Mouse (Mus musculus) MEL (cell line): ENCODE measurements around the gene Suclg2. TPM values are rescaled to one million over a fixed set of nuclear protein-coding genes. Genes with fewer than 3 reads are reported as not detected.
A peak's percentile ranks its signal among the peaks of the same experiment; 100 is the strongest.

Experiments used
- DNase-seq: peaks from one replicate; pipeline ENCODE4 v3.0.0; 2011; ENCODE audit warnings: low read depth, low spot score
- H3K27ac ChIP-seq: 2 replicates; pipeline ENCODE4 v1.5.1; 2012; ENCODE audit warnings: low read depth, mild to moderate bottlenecking, control low read depth, low read length, moderate library complexity; ENCODE audit not compliant: control insufficient read depth
- H3K27me3 ChIP-seq, 2 experiments: fragments of 150-350 bp in 1 of 2; sonication (generic) in 1 of 2; 2 replicates each; pipeline ENCODE4 v1.6.1; 2012; ENCODE audit warnings: low read length in 2 of 2, mild to moderate bottlenecking in 2 of 2, improper control_type of control experiment in 1 of 2, moderate library complexity in 1 of 2; ENCODE audit not compliant: insufficient read depth in 2 of 2, control insufficient read depth in 1 of 2
- H3K36me3 ChIP-seq, 2 experiments: 2 replicates each; pipeline ENCODE4 v1.6.1; 2012 to 2014; ENCODE audit warnings: low read length in 2 of 2, improper control_type of control experiment in 1 of 2, inconsistent platforms in 1 of 2, mild to moderate bottlenecking in 1 of 2; ENCODE audit not compliant: insufficient read depth in 2 of 2, control insufficient read depth in 1 of 2
- H3K4me1 ChIP-seq, 2 experiments: fragments of 150-350 bp in 1 of 2; sonication (generic) in 1 of 2; 2 replicates each; pipeline ENCODE4 v1.6.1; 2012; ENCODE audit warnings: low read length in 2 of 2, improper control_type of control experiment in 1 of 2, mild to moderate bottlenecking in 1 of 2; ENCODE audit not compliant: insufficient read depth in 2 of 2, control insufficient read depth in 1 of 2
- H3K4me3 ChIP-seq, 2 experiments: fragments of 150-350 bp in 1 of 2; sonication (generic) in 1 of 2; 2 replicates each; pipeline ENCODE4 v1.5.1; 2012; ENCODE audit warnings: low read depth in 2 of 2, low read length in 2 of 2, mild to moderate bottlenecking in 2 of 2, moderate library complexity in 2 of 2, control low read depth in 1 of 2, improper control_type of control experiment in 1 of 2; ENCODE audit not compliant: control insufficient read depth in 1 of 2, insufficient read depth in 1 of 2
- H3K79me2 ChIP-seq: 2 replicates; pipeline ENCODE4 v1.6.1; 2012; ENCODE audit warnings: mild to moderate bottlenecking, low read length, moderate library complexity; ENCODE audit not compliant: control insufficient read depth, poor library complexity, insufficient read depth
- H3K9ac ChIP-seq: 2 replicates; pipeline ENCODE4 v1.6.1; 2012; ENCODE audit warnings: low read depth, mild to moderate bottlenecking, control low read depth, low read length, moderate library complexity; ENCODE audit not compliant: control insufficient read depth, poor library complexity, severe bottlenecking
- H3K9me3 ChIP-seq: fragments of 150-350 bp; sonication (generic); replicated peaks from 2 replicates; pipeline ENCODE4 v1.6.1; 2012; ENCODE audit warnings: mild to moderate bottlenecking, low read length, improper control_type of control experiment, moderate library complexity; ENCODE audit not compliant: insufficient read depth
- BHLHE40 ChIP-seq: IDR thresholded peaks from 2 replicates; pipeline ENCODE4 v1.6.1; 2012; ENCODE audit warnings: low read depth, mild to moderate bottlenecking, inconsistent platforms, low read length, improper control_type of control experiment, borderline replicate concordance
- CHD1 ChIP-seq: IDR thresholded peaks from 2 replicates; pipeline ENCODE4 v1.6.1; 2012; ENCODE audit warnings: low read depth, mild to moderate bottlenecking, inconsistent platforms, low read length, improper control_type of control experiment
- CTCF ChIP-seq, 3 experiments: IDR thresholded peaks in 2 of 3; conservative IDR thresholded peaks in 1 of 3; 2 replicates each; pipeline ENCODE4 v1.5.1; 2011 to 2012; ENCODE audit warnings: low read length in 3 of 3, low read depth in 2 of 3, mild to moderate bottlenecking in 2 of 3, improper control_type of control experiment in 1 of 3, inconsistent platforms in 1 of 3, mixed read lengths in 1 of 3, moderate library complexity in 1 of 3; ENCODE audit not compliant: control insufficient read depth in 1 of 3, insufficient read depth in 1 of 3, poor library complexity in 1 of 3, severe bottlenecking in 1 of 3
- E2F4 ChIP-seq: IDR thresholded peaks from 2 replicates; pipeline ENCODE4 v1.6.1; 2011; ENCODE audit warnings: low read depth, low read length, improper control_type of control experiment, borderline replicate concordance
- ELF1 ChIP-seq: IDR thresholded peaks from 2 replicates; pipeline ENCODE4 v1.6.1; 2014; ENCODE audit warnings: low read depth, mild to moderate bottlenecking, inconsistent platforms, low read length, improper control_type of control experiment, moderate library complexity
- EP300 ChIP-seq, 2 experiments: IDR thresholded peaks; 2 replicates each; pipeline ENCODE4 v1.6.1; 2011; ENCODE audit warnings: improper control_type of control experiment in 2 of 2, low read length in 2 of 2, low read depth in 1 of 2, mild to moderate bottlenecking in 1 of 2
- ETS1 ChIP-seq: IDR thresholded peaks from 2 replicates; pipeline ENCODE4 v1.6.1; 2012; ENCODE audit warnings: low read depth, mild to moderate bottlenecking, inconsistent platforms, low read length, improper control_type of control experiment, moderate library complexity
- GATA1 ChIP-seq: IDR thresholded peaks from 2 replicates; pipeline ENCODE4 v1.6.1; 2011; ENCODE audit warnings: low read depth, low read length, improper control_type of control experiment
- HCFC1 ChIP-seq: IDR thresholded peaks from 2 replicates; pipeline ENCODE4 v1.6.1; 2012; ENCODE audit warnings: low read depth, mild to moderate bottlenecking, inconsistent platforms, low read length, improper control_type of control experiment, moderate library complexity
- MAFK ChIP-seq: IDR thresholded peaks from 2 replicates; pipeline ENCODE4 v1.6.1; 2011; ENCODE audit warnings: low read depth, mild to moderate bottlenecking, low read length, improper control_type of control experiment, borderline replicate concordance
- MAX ChIP-seq: IDR thresholded peaks from 2 replicates; pipeline ENCODE4 v1.6.1; 2011; ENCODE audit warnings: low read length, improper control_type of control experiment
- MAZ ChIP-seq: IDR thresholded peaks from 2 replicates; pipeline ENCODE4 v1.6.1; 2012; ENCODE audit warnings: low read depth, mild to moderate bottlenecking, inconsistent platforms, low read length, improper control_type of control experiment
- MXI1 ChIP-seq: IDR thresholded peaks from 2 replicates; pipeline ENCODE4 v1.6.1; 2011; ENCODE audit warnings: mild to moderate bottlenecking, low read depth, low read length, improper control_type of control experiment
- MYC ChIP-seq: IDR thresholded peaks from 2 replicates; pipeline ENCODE4 v1.6.1; 2011; ENCODE audit warnings: low read depth, mild to moderate bottlenecking, low read length, improper control_type of control experiment, moderate library complexity
- NELFE ChIP-seq: IDR thresholded peaks from 2 replicates; pipeline ENCODE4 v1.6.1; 2011; ENCODE audit warnings: low read depth, low read length, improper control_type of control experiment
- NRF1 ChIP-seq: IDR thresholded peaks from 2 replicates; pipeline ENCODE4 v1.6.1; 2014; ENCODE audit warnings: low read depth, mild to moderate bottlenecking, inconsistent platforms, low read length, improper control_type of control experiment, moderate library complexity; ENCODE audit not compliant: poor library complexity, insufficient read depth, severe bottlenecking
- POLR2A ChIP-seq, 2 experiments: IDR thresholded peaks; 2 replicates each; pipeline ENCODE4 v1.6.1; 2011 to 2012; ENCODE audit warnings: low read length in 2 of 2, mild to moderate bottlenecking in 2 of 2, control low read depth in 1 of 2, improper control_type of control experiment in 1 of 2, low read depth in 1 of 2, moderate library complexity in 1 of 2; ENCODE audit not compliant: control insufficient read depth in 1 of 2, insufficient read depth in 1 of 2, poor library complexity in 1 of 2
- POLR2AphosphoS2 ChIP-seq: IDR thresholded peaks from 2 replicates; pipeline ENCODE4 v1.6.1; 2011; ENCODE audit warnings: low read length, improper control_type of control experiment
- POLR2AphosphoS5 ChIP-seq: IDR thresholded peaks from 2 replicates; pipeline ENCODE4 v1.6.1; 2012; ENCODE audit warnings: low read depth, borderline replicate concordance, mild to moderate bottlenecking, inconsistent platforms, low read length, moderate library complexity, mixed read lengths
- RAD21 ChIP-seq: IDR thresholded peaks from 2 replicates; pipeline ENCODE4 v1.6.1; 2011; ENCODE audit warnings: mild to moderate bottlenecking, low read depth, low read length, improper control_type of control experiment
- TBP ChIP-seq: IDR thresholded peaks from 2 replicates; pipeline ENCODE4 v1.8.0; 2011; ENCODE audit warnings: low read depth, low read length, improper control_type of control experiment
- TCF12 ChIP-seq: IDR thresholded peaks from 2 replicates; pipeline ENCODE4 v1.6.1; 2014; ENCODE audit warnings: low read depth, mild to moderate bottlenecking, inconsistent platforms, low read length, improper control_type of control experiment, moderate library complexity
- UBTF ChIP-seq: IDR thresholded peaks from 2 replicates; pipeline ENCODE4 v1.6.1; 2012; ENCODE audit warnings: low read depth, mild to moderate bottlenecking, inconsistent platforms, low read length, improper control_type of control experiment, moderate library complexity, borderline replicate concordance; ENCODE audit not compliant: insufficient read depth
- USF1 ChIP-seq: IDR thresholded peaks from 2 replicates; pipeline ENCODE4 v1.6.1; 2014; ENCODE audit warnings: low read depth, mild to moderate bottlenecking, inconsistent platforms, low read length, improper control_type of control experiment, moderate library complexity
- USF2 ChIP-seq, 2 experiments: IDR thresholded peaks; 2 replicates each; pipeline ENCODE4 v1.6.1; 2011 to 2012; ENCODE audit warnings: improper control_type of control experiment in 2 of 2, low read length in 2 of 2, borderline replicate concordance in 1 of 2, inconsistent platforms in 1 of 2, low read depth in 1 of 2, mild to moderate bottlenecking in 1 of 2; ENCODE audit not compliant: insufficient read depth in 1 of 2
- ZKSCAN1 ChIP-seq: IDR thresholded peaks from 2 replicates; pipeline ENCODE4 v1.6.1; 2012; ENCODE audit warnings: low read depth, mild to moderate bottlenecking, inconsistent platforms, low read length, improper control_type of control experiment, moderate library complexity
- ZNF384 ChIP-seq: IDR thresholded peaks from 2 replicates; pipeline ENCODE4 v1.6.1; 2012; ENCODE audit warnings: low read depth, mild to moderate bottlenecking, inconsistent platforms, low read length, improper control_type of control experiment
- polyA plus RNA-seq, 2 experiments: library from polyadenylated mRNA; stranded (reverse) in 1 of 2; unstranded in 1 of 2; fragments of >175 nt in 1 of 2; fragments of >200 nt in 1 of 2; gene quantifications; 2 replicates each; pipeline versions ENCODE4 v1.2.1 to v1.2.4; 2012; ENCODE audit warnings: low replicate concordance in 2 of 2, low read depth in 1 of 2; ENCODE audit not compliant: insufficient read length in 2 of 2, insufficient read depth in 1 of 2, missing spikeins in 1 of 2
- total RNA-seq: library from RNA; depleted of rRNA; stranded (reverse); fragments of 300-350 nt; gene quantifications from 2 replicates; pipeline ENCODE4 v1.2.3, GENCODE M21; 2012; rRNA removed

The Suclg2 gene
- total RNA-seq: 46.5 and 49.1 TPM in 2 replicates
- polyA plus RNA-seq: 10 to 100 TPM in 1 of 2 experiments, not detected in 1; 40.0 TPM

DNA sequence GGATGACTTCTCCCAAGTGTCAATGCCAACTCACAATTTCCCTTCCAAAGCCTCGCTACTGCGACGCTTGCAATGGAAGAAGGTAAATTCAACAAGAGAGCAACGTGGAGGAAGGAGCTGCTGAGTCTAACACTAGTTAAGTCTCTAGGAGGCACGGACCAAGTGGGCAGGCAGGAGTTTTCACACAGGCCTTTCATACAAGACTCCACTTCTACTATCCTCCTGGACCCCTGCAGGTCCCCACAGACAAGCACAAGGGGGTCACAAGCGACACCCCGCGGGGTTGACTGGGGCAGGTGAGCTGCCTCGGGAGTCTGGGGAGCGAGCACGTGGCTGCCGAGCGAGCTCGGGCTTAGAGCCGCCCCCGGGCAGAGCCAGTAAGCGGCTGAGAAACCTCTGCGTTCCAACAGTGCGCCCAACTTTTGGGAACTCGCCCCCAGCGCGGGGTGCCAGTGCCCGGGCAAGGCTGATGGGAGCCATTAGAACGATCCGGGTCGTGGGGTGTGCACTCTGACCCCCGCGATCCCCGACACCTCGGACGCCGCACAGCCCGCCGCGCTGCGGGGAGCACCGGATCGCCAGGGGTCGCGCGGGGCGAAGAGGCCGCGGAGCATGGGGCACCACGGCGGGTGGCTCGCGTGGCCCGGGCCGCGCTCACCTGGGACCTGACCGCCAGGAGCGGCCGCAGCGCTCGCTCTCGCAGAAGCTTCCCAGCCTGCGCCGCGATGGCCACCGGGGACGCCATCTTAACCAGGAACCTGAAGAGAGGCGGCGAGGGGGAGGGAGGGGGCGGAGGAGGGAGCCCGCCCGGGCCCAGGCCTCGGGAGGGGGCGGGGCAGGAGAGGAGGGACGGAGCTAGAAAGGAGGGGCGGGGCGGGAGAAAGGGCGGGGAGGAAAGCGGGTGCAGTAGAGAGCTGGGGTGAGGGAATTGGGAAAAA, at the start of gene Suclg2:
Suclg2 (minus strand) TSS at position 770 of the 938 bp plus-strand sequence.
- H3K9me3 ChIP-seq: no peaks in the 10 kb centered on the region
- peaks cover 22% of the 10 kb centered on the region for H3K79me2 ChIP-seq

DNA sequence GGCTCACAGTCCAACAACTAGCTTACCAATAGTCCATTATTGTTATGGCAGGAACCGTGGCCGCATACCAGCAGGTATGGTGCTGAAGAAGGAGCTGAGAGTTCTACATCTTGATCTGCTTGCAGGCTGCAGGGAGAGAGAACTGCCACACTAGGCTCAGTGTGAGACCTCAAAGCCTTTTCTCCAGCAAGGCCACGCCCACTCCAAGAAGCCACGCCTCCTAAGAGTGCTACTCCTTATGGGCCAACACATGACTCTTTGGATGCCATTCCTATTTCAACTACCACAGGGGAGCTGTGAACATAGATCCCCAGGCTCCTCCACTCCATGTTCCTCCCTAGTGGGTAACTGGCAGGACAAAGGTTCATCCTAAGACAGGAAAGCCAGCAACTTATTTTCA, 48.0 kb upstream of the Suclg2 start:
- no peak for DNase-seq

More for the DNA sequence above, at the start of gene Suclg2:
- Histone ChIP-seq H3K36me3 (peaks cover 0 to 7% of the 10 kb centered on the region in 2 experiments; a peak in 2 of 4 replicates), H3K27me3 (no peaks in the 10 kb centered on the region), H3K27ac (peak within 1 kb of the TSS; percentile 18), H3K9ac (peak within 1 kb of the TSS; percentile 94), H3K4me1 (peaks cover 5 to 9% of the 10 kb centered on the region in 2 experiments; a peak in 3 of 4 replicates), H3K4me3 (peak within 1 kb of the TSS; percentile 77 to 90)
- DNase-seq: peak; percentile 89
- peak in 1 of 2 experiments; percentile 56; a peak in 3 of 4 replicates for TF ChIP-seq POLR2A (IDR thresholded peaks at IDR 0.05; ENCODE audit: control insufficient read depth in 1 of 2, insufficient read depth in 1 of 2, low read depth in 1 of 2, low read length in 2 of 2, poor library complexity in 1 of 2)
- no peak for TF ChIP-seq E2F4
- TF ChIP-seq GATA1: no peak
- peak; percentile 49; the same call in 1 of the 2 replicates for TF ChIP-seq USF1
- no peak for TF ChIP-seq RAD21
- no peak for TF ChIP-seq ZNF384
- peak; percentile 25; the same call in 1 of the 2 replicates for TF ChIP-seq MAZ
- TF ChIP-seq MYC: peak; percentile 91; the same call in 1 of the 2 replicates
- peak; percentile 96 for TF ChIP-seq MXI1
- no peak for TF ChIP-seq UBTF
- no peak; the same call in 1 of the 2 replicates for TF ChIP-seq POLR2AphosphoS2
- TF ChIP-seq CHD1: no peak
- peak; percentile 58 for TF ChIP-seq NELFE
- no peak for TF ChIP-seq CTCF (IDR thresholded peaks at IDR 0.05 in 2 of 3, conservative IDR thresholded peaks at IDR 0.05 in 1 of 3; ENCODE audit: control insufficient read depth in 1 of 3, insufficient read depth in 1 of 3, low read depth in 2 of 3, low read length in 3 of 3, poor library complexity in 1 of 3, severe bottlenecking in 1 of 3)
- TF ChIP-seq ETS1: 0 out of 2 replicates have a peak, but pooled peaks have one; percentile 8
- 0 out of 2 replicates have a peak, but pooled peaks have one; percentile 31 for TF ChIP-seq BHLHE40
- peak; percentile 95 for TF ChIP-seq MAX
- no peak for TF ChIP-seq ZKSCAN1

More for the DNA sequence above, 48.0 kb upstream of the Suclg2 start:
- Histone ChIP-seq H3K27me3 (no peaks in the 10 kb centered on the region), H3K9ac (no peak overlapping the region), H3K79me2 (no peaks in the 10 kb centered on the region), H3K36me3 (no peaks in the 10 kb centered on the region), H3K4me1 (no peaks in the 10 kb centered on the region), H3K4me3 (no peak overlapping the region), H3K9me3 (no peaks in the 10 kb centered on the region), H3K27ac (no peak overlapping the region)
- TF ChIP-seq MAZ (no peak), EP300 (IDR thresholded peaks at IDR 0.05; ENCODE audit: low read depth in 1 of 2, low read length in 2 of 2) (no peak), NRF1 (no peak), TCF12 (no peak), POLR2AphosphoS5 (no peak), HCFC1 (no peak), USF2 (IDR thresholded peaks at IDR 0.05; ENCODE audit: borderline replicate concordance in 1 of 2, insufficient read depth in 1 of 2, low read depth in 1 of 2, low read length in 2 of 2) (no peak), ETS1 (no peak), MAFK (no peak), GATA1 (no peak), TBP (no peak), ELF1 (no peak), NELFE (no peak), POLR2A (IDR thresholded peaks at IDR 0.05; ENCODE audit: control insufficient read depth in 1 of 2, insufficient read depth in 1 of 2, low read depth in 1 of 2, low read length in 2 of 2, poor library complexity in 1 of 2) (no peak)
